Mouse (Mus musculus): ENCODE results near the gene Ldhc. TPM values are rescaled to one million over a fixed set of nuclear protein-coding genes. Genes with fewer than 3 reads are reported as not detected.

Gene Ldhc
- polyA plus RNA-seq, 1 experiment from 2014 or later: not detected

GRCm38 (mm10) chr7:46919551-46920176 is 58.7 kb downstream of the Ldhc start, which contains the start of gene Tsg101:
TSS of gene Tsg101 (minus strand) at chr7:46919969.
- H3K4me3 ChIP-seq (replicated peaks): peak within 1 kb of the TSS; percentile 95
- no peaks in the 10 kb centered on the region; the same call in 1 of the 2 replicates for H3K36me3 ChIP-seq
- peak within 1 kb of the TSS; percentile 60 for H3K4me2 ChIP-seq (replicated peaks)
- peak within 1 kb of the TSS; percentile 98 for H3K27ac ChIP-seq (replicated peaks)
- no peaks in the 10 kb centered on the region for H3K9me3 ChIP-seq (replicated peaks)
- H3K9ac ChIP-seq: peak within 1 kb of the TSS; percentile 94
- ATAC-seq (ENCODE audit: insufficient number of reproducible peaks, low FRiP score, low TSS enrichment, low read depth): peak; percentile 93
- H3K27me3 ChIP-seq: no peaks in the 10 kb centered on the region
- H3K4me1 ChIP-seq: peaks cover 22% of the 10 kb centered on the region
- WGBS: under 1% methylated on average over 75 of the region's 75 CpGs

- peaks cover 16% of the 10 kb centered on the region for H3K4me1 ChIP-seq
- H3K9ac ChIP-seq: no peak overlapping the region
- H3K27ac ChIP-seq (replicated peaks): no peak overlapping the region
- WGBS: 67% methylated on average over 4 of the region's 4 CpGs
- 0 out of 2 replicates have a peak, but pooled peaks cover 7% of the 10 kb centered on the region for H3K36me3 ChIP-seq
- no peaks in the 10 kb centered on the region for H3K9me3 ChIP-seq (replicated peaks)
- H3K4me3 ChIP-seq (replicated peaks): no peak overlapping the region
- ATAC-seq (ENCODE audit: insufficient number of reproducible peaks, low FRiP score, low TSS enrichment, low read depth): no peak
- H3K4me2 ChIP-seq (replicated peaks): no peak overlapping the region
- H3K27me3 ChIP-seq: no peaks in the 10 kb centered on the region
Observed at GRCm38 (mm10) chr7:46922075-46922474, 61.1 kb downstream of the Ldhc start.

Other genes starting within 250 kb of the Ldhc start
- gene Sergef, start 221.4 kb upstream of the Ldhc start, polyA plus RNA-seq (2015; fragmentation: Nextera tagmentation; extraction: Ambion mirVana): 15.0 and 16.6 TPM in 2 replicates
- 2.2 and 3.4 TPM in 2 replicates for gene Tph1, start 188.7 kb upstream of the Ldhc start, polyA plus RNA-seq (2015; fragmentation: Nextera tagmentation; extraction: Ambion mirVana)
- gene Saal1, start 150.5 kb upstream of the Ldhc start, polyA plus RNA-seq (2015; fragmentation: Nextera tagmentation; extraction: Ambion mirVana): 26.4 and 27.8 TPM in 2 replicates
- 0.33 and 0.91 TPM in 2 replicates for gene Saa3, start 145.5 kb upstream of the Ldhc start, polyA plus RNA-seq (2015; fragmentation: Nextera tagmentation; extraction: Ambion mirVana)
- gene Saa4, start 128.6 kb upstream of the Ldhc start, polyA plus RNA-seq (2015; fragmentation: Nextera tagmentation; extraction: Ambion mirVana): not detected in 2 replicates
- 0.80 TPM in 1 of 2 replicates, not detected in the other for gene Saa1, start 118.2 kb upstream of the Ldhc start, polyA plus RNA-seq (2015; fragmentation: Nextera tagmentation; extraction: Ambion mirVana)
- gene Saa2, start 109.4 kb upstream of the Ldhc start, polyA plus RNA-seq (2015; fragmentation: Nextera tagmentation; extraction: Ambion mirVana): not detected in 2 replicates
- 21.2 and 23.4 TPM in 2 replicates for gene Hps5, start 65.1 kb upstream of the Ldhc start, polyA plus RNA-seq (2015; fragmentation: Nextera tagmentation; extraction: Ambion mirVana)
- gene Gtf2h1, start 65.1 kb upstream of the Ldhc start, polyA plus RNA-seq (2015; fragmentation: Nextera tagmentation; extraction: Ambion mirVana): 47.1 and 48.5 TPM in 2 replicates
- 1,512 and 1,560 TPM in 2 replicates for gene Ldha, start 19.7 kb upstream of the Ldhc start, polyA plus RNA-seq (2015; fragmentation: Nextera tagmentation; extraction: Ambion mirVana)
- gene Tsg101, start 58.8 kb downstream of the Ldhc start, polyA plus RNA-seq (2015; fragmentation: Nextera tagmentation; extraction: Ambion mirVana): 175 and 193 TPM in 2 replicates
- 9.8 and 10.7 TPM in 2 replicates for gene Uevld, start 97.3 kb downstream of the Ldhc start, polyA plus RNA-seq (2015; fragmentation: Nextera tagmentation; extraction: Ambion mirVana)
- not detected in 2 replicates for gene Gm9999, start 122.4 kb downstream of the Ldhc start, polyA plus RNA-seq (2015; fragmentation: Nextera tagmentation; extraction: Ambion mirVana)
- 20.5 and 21.3 TPM in 2 replicates for gene Spty2d1, start 147.2 kb downstream of the Ldhc start, polyA plus RNA-seq (2015; fragmentation: Nextera tagmentation; extraction: Ambion mirVana)
- gene Tmem86a, start 189.4 kb downstream of the Ldhc start, polyA plus RNA-seq (2015; fragmentation: Nextera tagmentation; extraction: Ambion mirVana): 20.3 and 22.3 TPM in 2 replicates

All from embryonic facial prominence, embryonic 15.5 days (tissue).